Mouse (Mus musculus) stomach, embryonic 14.5 days (tissue): ENCODE results near the gene Gabra6. TPM values are rescaled to one million over a fixed set of nuclear protein-coding genes. Genes with fewer than 3 reads are reported as not detected.

Experiments
- ATAC-seq: fragments of 200-750 bp; cut with Nextera tagmentation; 2 replicates; pipeline ENCODE4 v1.8.0; 2017; ENCODE audit warnings: low read depth, moderate TSS enrichment; ENCODE audit not compliant: insufficient number of reproducible peaks, insufficient read depth, low FRiP score
- H3K27ac ChIP-seq: fragments of 300-500 bp; sonication (generic); 2 replicates; pipeline ENCODE4 v1.5.1; 2014; ENCODE audit warnings: mild to moderate bottlenecking, low read length, moderate library complexity, mixed read lengths
- H3K27me3 ChIP-seq: fragments of 300-500 bp; sonication (generic); 2 replicates; pipeline ENCODE4 v1.6.1; 2014; ENCODE audit warnings: low read length, control low read depth, mixed read lengths; ENCODE audit not compliant: control insufficient read depth, insufficient read depth
- H3K36me3 ChIP-seq: fragments of 300-500 bp; sonication (generic); 2 replicates; pipeline ENCODE4 v1.6.1; 2014; ENCODE audit warnings: mild to moderate bottlenecking, control low read depth, low read length, moderate library complexity, mixed read lengths; ENCODE audit not compliant: control insufficient read depth, insufficient read depth
- H3K4me1 ChIP-seq: fragments of 300-500 bp; sonication (generic); 2 replicates; pipeline ENCODE4 v1.6.1; 2014; ENCODE audit warnings: low read length, control low read depth, mixed read lengths; ENCODE audit not compliant: control insufficient read depth, insufficient read depth
- H3K4me2 ChIP-seq: fragments of 300-500 bp; sonication (generic); replicated peaks from 2 replicates; pipeline ENCODE4 v1.6.1; 2014; ENCODE audit warnings: low read depth, low read length, control low read depth
- H3K4me3 ChIP-seq: fragments of 300-500 bp; sonication (generic); 2 replicates; pipeline ENCODE4 v1.5.1; 2014; ENCODE audit warnings: low read depth, low read length, control low read depth
- H3K9ac ChIP-seq: fragments of 300-500 bp; sonication (generic); replicated peaks from 2 replicates; pipeline ENCODE4 v1.6.1; 2014; ENCODE audit warnings: low read depth, mild to moderate bottlenecking, control low read depth, low read length, moderate library complexity, mixed read lengths
- H3K9me3 ChIP-seq: fragments of 300-500 bp; sonication (generic); 2 replicates; pipeline ENCODE4 v1.6.1; 2016; ENCODE audit warnings: low read depth, low read length, control low read depth; ENCODE audit not compliant: control insufficient read depth
- WGBS: fragments of 180-500 bp; shearing (Covaris S2); extraction: QIAGEN DNeasy Blood & Tissue Kit; methylation state at CpG from one replicate; pipeline ENCODE4 v1.1.7; 2014; 5-methylcytosine and 5-hydroxymethylcytosine counted together
- polyA plus RNA-seq: library from polyadenylated mRNA; unstranded; fragments of >200 nt; fragmentation: Nextera tagmentation; extraction: Ambion mirVana; gene quantifications from 2 replicates; pipeline ENCODE4 v1.2.1, GENCODE M21; 2014

The Gabra6 gene
- polyA plus RNA-seq, 1 experiment from 2014 or later, result not detected

- Histone ChIP-seq H3K27ac (no peak overlapping the region), H3K36me3 (no peaks in the 10 kb centered on the region), H3K9me3 (no peaks in the 10 kb centered on the region), H3K27me3 (no peaks in the 10 kb centered on the region), H3K4me1 (no peaks in the 10 kb centered on the region), H3K4me3 (no peak overlapping the region), H3K4me2 (no peak overlapping the region), H3K9ac (no peak overlapping the region)
- no peak for ATAC-seq
- 71% methylated on average over 1 of the region's 1 CpGs for WGBS
These were observed 10.0 kb downstream of the Gabra6 start for GRCm38 (mm10) chr11:42310892-42311291.

GRCm38 (mm10) chr11:42309086-42309485 lies 11.8 kb downstream of the Gabra6 start:
- no peak for ATAC-seq
- Histone ChIP-seq H3K9me3 (no peaks in the 10 kb centered on the region), H3K4me3 (no peak overlapping the region), H3K9ac (no peak overlapping the region), H3K4me1 (no peaks in the 10 kb centered on the region), H3K36me3 (no peaks in the 10 kb centered on the region), H3K27me3 (no peaks in the 10 kb centered on the region), H3K27ac (no peak overlapping the region), H3K4me2 (no peak overlapping the region)
- WGBS, result 70% methylated on average over 2 of the region's 2 CpGs

GRCm38 (mm10) chr11:42306095-42306494 lies 14.8 kb downstream of the Gabra6 start:
- WGBS, result 77% methylated on average over 1 of the region's 1 CpGs
- ATAC-seq, result no peak

GRCm38 (mm10) chr11:42258978-42259377 lies 61.9 kb downstream of the Gabra6 start:
- no peak overlapping the region for H3K27ac ChIP-seq
- no peak overlapping the region for H3K4me3 ChIP-seq
- no peak for ATAC-seq
- no peaks in the 10 kb centered on the region for H3K27me3 ChIP-seq
- H3K4me2 ChIP-seq, result no peak overlapping the region
- no peaks in the 10 kb centered on the region for H3K9me3 ChIP-seq
- no peak overlapping the region for H3K9ac ChIP-seq
- no peaks in the 10 kb centered on the region for H3K4me1 ChIP-seq
- WGBS, result 49% methylated on average over 3 of the region's 3 CpGs
- no peaks in the 10 kb centered on the region for H3K36me3 ChIP-seq

More at GRCm38 (mm10) chr11:42306095-42306494, 14.8 kb downstream of the Gabra6 start:
- Histone ChIP-seq H3K36me3 (no peaks in the 10 kb centered on the region), H3K9ac (no peak overlapping the region), H3K4me2 (no peak overlapping the region), H3K9me3 (no peaks in the 10 kb centered on the region), H3K4me3 (no peak overlapping the region), H3K27ac (no peak overlapping the region), H3K4me1 (no peaks in the 10 kb centered on the region), H3K27me3 (no peaks in the 10 kb centered on the region)

Other genes with a start within 250 kb of the Gabra6 start
- gene Gabra1, start 138.1 kb downstream of the Gabra6 start, polyA plus RNA-seq, result 6.6 and 7.6 TPM in 2 replicates
- gene Gabrb2, start 98.7 kb upstream of the Gabra6 start, polyA plus RNA-seq, result 3.7 and 5.2 TPM in 2 replicates